Mouse (Mus musculus): ENCODE results near the gene Mcemp1.

- no peak for TF ChIP-seq CTCF (IDR thresholded peaks at IDR 0.05; ENCODE audit: low read depth)
- TF ChIP-seq EP300 (IDR thresholded peaks at IDR 0.05; ENCODE audit: low read depth): no peak
Observed at GRCm38 (mm10) chr8:3656725-3657381, 8.7 kb upstream of the Mcemp1 start.
